Mouse (Mus musculus) ES-Bruce4 (cell line): ENCODE measurements around the gene Alg9. TPM values are rescaled to one million over a fixed set of nuclear protein-coding genes. Genes with fewer than 3 reads are reported as not detected.

Source experiments
- H3K27ac ChIP-seq: 2 replicates; pipeline ENCODE4 v1.5.1; 2012; ENCODE audit warnings: low read length, inconsistent platforms; ENCODE audit not compliant: insufficient read depth
- H3K27me3 ChIP-seq: 2 replicates; pipeline ENCODE4 v1.6.1; 2012; ENCODE audit warnings: mild to moderate bottlenecking, low read length, inconsistent platforms; ENCODE audit not compliant: control insufficient read depth, poor library complexity, insufficient read depth, severe bottlenecking
- H3K36me3 ChIP-seq: 2 replicates; pipeline ENCODE4 v1.6.1; 2012; ENCODE audit warnings: inconsistent platforms, mild to moderate bottlenecking, low read length, moderate library complexity; ENCODE audit not compliant: control insufficient read depth, poor library complexity, insufficient read depth, severe bottlenecking
- H3K4me1 ChIP-seq: one replicate; pipeline ENCODE4 v1.8.1; 2011; ENCODE audit warnings: low read length; ENCODE audit not compliant: control insufficient read depth, insufficient read depth
- H3K4me3 ChIP-seq: 2 replicates; pipeline ENCODE4 v1.5.1; 2011; ENCODE audit warnings: low read depth, mild to moderate bottlenecking, low read length
- H3K9ac ChIP-seq: 2 replicates; pipeline ENCODE4 v1.6.1; 2012; ENCODE audit warnings: low read depth, mild to moderate bottlenecking, inconsistent platforms; ENCODE audit not compliant: poor library complexity, severe bottlenecking
- H3K9me3 ChIP-seq: replicated peaks from 2 replicates; pipeline ENCODE4 v1.6.1; 2012; ENCODE audit warnings: mild to moderate bottlenecking, low read length, inconsistent platforms; ENCODE audit not compliant: control insufficient read depth, poor library complexity, insufficient read depth, severe bottlenecking
- CTCF ChIP-seq: IDR thresholded peaks from one replicate; pipeline ENCODE4 v1.8.1; 2011; ENCODE audit warnings: low read depth, low read length
- EP300 ChIP-seq: IDR thresholded peaks from 2 replicates; pipeline ENCODE4 v1.6.1; 2011; ENCODE audit warnings: low read depth, low read length; ENCODE audit not compliant: insufficient read depth
- POLR2A ChIP-seq: IDR thresholded peaks from one replicate; pipeline ENCODE4 v1.8.1; 2011; ENCODE audit warnings: low read length; ENCODE audit not compliant: insufficient read depth
- polyA plus RNA-seq: library from polyadenylated mRNA; stranded (reverse); fragments of >200 nt; gene quantifications from 2 replicates; pipeline ENCODE4 v1.2.4, GENCODE M21; 2011; ENCODE audit warnings: low read depth; ENCODE audit not compliant: missing spikeins, insufficient read depth, insufficient read length

Alg9 gene
- polyA plus RNA-seq, 1 experiment, result 23.5 TPM

- no peak overlapping the region for H3K9ac ChIP-seq
- no peak overlapping the region for H3K4me3 ChIP-seq
- 0 out of 2 replicates have a peak overlapping the region, but pooled peaks have one; percentile 1 for H3K27ac ChIP-seq
Observed at GRCm38 (mm10) chr9:50742744-50743143, 32.1 kb upstream of the Alg9 start.

GRCm38 (mm10) chr9:50745806-50746205, 29.0 kb upstream of the Alg9 start:
- TF ChIP-seq EP300, result no peak
- no peak for TF ChIP-seq POLR2A
- no peak for TF ChIP-seq CTCF
- Histone ChIP-seq H3K9ac (peak overlapping the region; percentile 65), H3K27me3 (no peaks in the 10 kb centered on the region), H3K9me3 (no peaks in the 10 kb centered on the region), H3K36me3 (no peaks in the 10 kb centered on the region), H3K27ac (peak overlapping the region; percentile 62; the same call in 1 of the 2 replicates), H3K4me1 (peaks cover 2% of the 10 kb centered on the region), H3K4me3 (peak overlapping the region; percentile 95)

More at GRCm38 (mm10) chr9:50742744-50743143, 32.1 kb upstream of the Alg9 start:
- Histone ChIP-seq H3K9me3 (no peaks in the 10 kb centered on the region), H3K36me3 (no peaks in the 10 kb centered on the region), H3K4me1 (peaks cover 2% of the 10 kb centered on the region), H3K27me3 (no peaks in the 10 kb centered on the region)
- no peak for TF ChIP-seq EP300

- H3K27ac ChIP-seq, result peak within 1 kb of the TSS; percentile 62
- H3K4me1 ChIP-seq, result peaks cover 2% of the 10 kb centered on the region
- H3K27me3 ChIP-seq, result no peaks in the 10 kb centered on the region
- H3K36me3 ChIP-seq, result no peaks in the 10 kb centered on the region
- no peak for TF ChIP-seq POLR2A
- TF ChIP-seq CTCF, result peak; percentile 28
- TF ChIP-seq EP300, result 0 out of 2 replicates have a peak, but pooled peaks have one; percentile 42
- no peaks in the 10 kb centered on the region for H3K9me3 ChIP-seq
- H3K4me3 ChIP-seq, result peak within 1 kb of the TSS; percentile 95
- H3K9ac ChIP-seq, result peak within 1 kb of the TSS; percentile 65
Observed at GRCm38 (mm10) chr9:50746214-50746677, 28.6 kb upstream of the Alg9 start, which contains the start of gene 2310030G06Rik. 2310030G06Rik (minus strand) TSS chr9:50746536.

- TF ChIP-seq EP300 (no peak), CTCF (no peak), POLR2A (no peak)
- Histone ChIP-seq H3K4me3 (no peak overlapping the region), H3K27ac (no peak overlapping the region), H3K4me1 (peaks cover 2% of the 10 kb centered on the region), H3K27me3 (no peaks in the 10 kb centered on the region), H3K9ac (no peak overlapping the region), H3K36me3 (no peaks in the 10 kb centered on the region), H3K9me3 (no peaks in the 10 kb centered on the region)
Observed at GRCm38 (mm10) chr9:50750706-50751105, 24.1 kb upstream of the Alg9 start.

- H3K36me3 ChIP-seq, result no peaks in the 10 kb centered on the region
- no peak within 1 kb of the TSS for H3K27ac ChIP-seq
- H3K27me3 ChIP-seq, result no peaks in the 10 kb centered on the region
- peak within 1 kb of the TSS; percentile 1; the same call in 1 of the 2 replicates for H3K9ac ChIP-seq
- H3K4me1 ChIP-seq, result peaks cover 2% of the 10 kb centered on the region
- TF ChIP-seq EP300 (no peak), POLR2A (no peak), CTCF (no peak)
- peak within 1 kb of the TSS; percentile 26 for H3K4me3 ChIP-seq
- H3K9me3 ChIP-seq, result no peaks in the 10 kb centered on the region
Observed at GRCm38 (mm10) chr9:50751323-50751722, 23.5 kb upstream of the Alg9 start, which contains the start of gene Cryab. Cryab (plus strand) TSS chr9:50751325.

GRCm38 (mm10) chr9:50752054-50752602, 22.7 kb upstream of the Alg9 start, which contains the start of gene Hspb2:
Hspb2 (minus strand) TSS chr9:50752354.
- H3K4me1 ChIP-seq, result peaks cover 2% of the 10 kb centered on the region
- H3K4me3 ChIP-seq, result peak within 1 kb of the TSS; percentile 26
- no peak for TF ChIP-seq POLR2A
- no peak for TF ChIP-seq CTCF
- no peak for TF ChIP-seq EP300
- no peaks in the 10 kb centered on the region for H3K36me3 ChIP-seq
- no peak within 1 kb of the TSS for H3K27ac ChIP-seq
- peak within 1 kb of the TSS; percentile 1; the same call in 1 of the 2 replicates for H3K9ac ChIP-seq
- H3K27me3 ChIP-seq, result no peaks in the 10 kb centered on the region
- no peaks in the 10 kb centered on the region for H3K9me3 ChIP-seq
